Mouse (Mus musculus): ENCODE data around the gene Chl1.

The Chl1 gene

GRCm38 (mm10) chr6:103543753-103544152, 33.4 kb downstream of the Chl1 start:
- no peak for DNase-seq

GRCm38 (mm10) chr6:103546314-103546713, 35.9 kb downstream of the Chl1 start:
- no peak for DNase-seq

GRCm38 (mm10) chr6:103549929-103550328, 39.5 kb downstream of the Chl1 start:
- DNase-seq: no peak

GRCm38 (mm10) chr6:103558037-103558893, 47.9 kb downstream of the Chl1 start:
- no peak for DNase-seq

GRCm38 (mm10) chr6:103558894-103559225, 48.5 kb downstream of the Chl1 start:
- peak; percentile 6 for DNase-seq

GRCm38 (mm10) chr6:103559344-103559743, 49.0 kb downstream of the Chl1 start:
- no peak for DNase-seq

- no peak for DNase-seq
These were observed 54.4 kb downstream of the Chl1 start for GRCm38 (mm10) chr6:103564811-103565210.

- DNase-seq: no peak
These were observed 56.9 kb downstream of the Chl1 start for GRCm38 (mm10) chr6:103567247-103567646.

- no peak for DNase-seq
These were observed 62.3 kb downstream of the Chl1 start for GRCm38 (mm10) chr6:103572659-103573058.

- DNase-seq: no peak
These were observed 73.8 kb downstream of the Chl1 start for GRCm38 (mm10) chr6:103584224-103584623.

- DNase-seq: no peak
These were observed 75.3 kb downstream of the Chl1 start for GRCm38 (mm10) chr6:103585667-103586066.

- DNase-seq: no peak
These were observed 75.7 kb downstream of the Chl1 start for GRCm38 (mm10) chr6:103586081-103586480.

- DNase-seq: no peak
These were observed 91.7 kb downstream of the Chl1 start for GRCm38 (mm10) chr6:103602070-103602469.

GRCm38 (mm10) chr6:103610656-103611055, 100.3 kb downstream of the Chl1 start:
- no peak for DNase-seq

GRCm38 (mm10) chr6:103612626-103613025, 102.2 kb downstream of the Chl1 start:
- no peak for DNase-seq

- DNase-seq: no peak
These were observed 103.3 kb downstream of the Chl1 start for GRCm38 (mm10) chr6:103613714-103614113.

- peak; percentile 7 for DNase-seq
These were observed 105.7 kb downstream of the Chl1 start for GRCm38 (mm10) chr6:103615924-103616602.

- DNase-seq: no peak
These were observed 110.5 kb downstream of the Chl1 start for GRCm38 (mm10) chr6:103620880-103621279.

GRCm38 (mm10) chr6:103622117-103622713, 111.8 kb downstream of the Chl1 start:
- DNase-seq: no peak

GRCm38 (mm10) chr6:103632856-103633255, 122.5 kb downstream of the Chl1 start:
- no peak for DNase-seq

GRCm38 (mm10) chr6:103656778-103657177, 146.4 kb downstream of the Chl1 start:
- no peak for DNase-seq

GRCm38 (mm10) chr6:103659173-103659572, 148.8 kb downstream of the Chl1 start:
- DNase-seq: no peak

- no peak for DNase-seq
These were observed 154.8 kb downstream of the Chl1 start for GRCm38 (mm10) chr6:103665206-103665605.
